ENCODE assay signal across 19 mouse cellular contexts in the genomic region with DNA sequence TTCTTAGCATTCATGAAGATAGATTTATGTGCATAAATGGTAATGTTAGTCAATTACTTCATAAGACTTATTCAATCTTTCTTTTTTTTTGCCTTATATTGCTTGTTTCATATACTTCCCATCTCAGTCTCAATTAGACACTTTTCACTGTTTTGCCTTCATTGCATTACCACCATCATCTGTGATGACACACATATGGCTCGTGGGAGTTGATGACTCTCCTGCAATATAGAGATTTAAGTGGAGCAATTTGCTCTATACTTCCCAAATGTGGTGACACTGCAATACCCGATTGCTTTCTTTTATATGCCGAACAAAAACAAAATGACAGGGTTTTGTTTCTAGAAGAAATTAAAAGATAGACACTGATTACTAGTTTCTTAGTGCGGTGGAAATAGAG.
A peak's percentile ranks its signal among the peaks of the same experiment; 100 is the strongest.
DNase-seq lines count a peak whose midpoint lies in the region; ATAC-seq lines count a peak whose summit lies in the region.
"Had no signal": no experiment of that assay in that cellular context is flagged by ENCODE, and none has a peak within 500 bp of the region (broad histone marks: within the 10 kb centered on the region; RNA-seq: fewer than 3 reads in every experiment).

No protein-coding gene starts in this region.

- H3K27ac ChIP-seq in forebrain, embryonic 15.5 days (replicated peaks), result no peak overlapping the region
- H3K27ac ChIP-seq: embryonic facial prominence, embryonic 10.5 days; embryonic facial prominence, embryonic 12.5 days; forebrain, embryonic 13.5 days had no signal

- peak; percentile 15 to 34 for DNase-seq in frontal cortex, postnatal 36 days (ENCODE audit: low spot score in 2 of 2)
- no peak for DNase-seq in frontal cortex, postnatal 10 days (ENCODE audit: low spot score in 2 of 2)
- DNase-seq in right cerebral cortex, adult 18-20 months, result peak; percentile 10
- no peak for DNase-seq in right cerebral cortex, postnatal 4 days
- peak; percentile 47 for DNase-seq in brain, adult 2 months (ENCODE audit: low read depth, low spot score)
- peak; percentile 9 for DNase-seq in telencephalon, adult 2 months (ENCODE audit: low read depth, low spot score)
- DNase-seq: adrenal gland, adult 2 months; adrenal gland, postnatal 10 days; adrenal gland, postnatal 25 days; cerebellum, adult 11-12 months; cerebellum, adult 2 months; cerebellum, adult 9-10 months; cerebellum, postnatal 10 days; cerebellum, postnatal 25 days had no signal

- H3K9me3 ChIP-seq in forebrain, embryonic 15.5 days, result no peaks in the 10 kb centered on the region
- H3K9me3 ChIP-seq: embryonic facial prominence, embryonic 10.5 days; embryonic facial prominence, embryonic 12.5 days; forebrain, embryonic 13.5 days had no signal

- ATAC-seq in forebrain, embryonic 15.5 days (replicated peaks), result no peak
- ATAC-seq: forebrain, embryonic 13.5 days; forebrain, embryonic 16.5 days had no signal

- no peaks in the 10 kb centered on the region for H3K27me3 ChIP-seq in forebrain, embryonic 15.5 days
- H3K27me3 ChIP-seq: embryonic facial prominence, embryonic 12.5 days; forebrain, embryonic 13.5 days had no signal

- H3K4me2 ChIP-seq in forebrain, embryonic 15.5 days (replicated peaks), result no peak overlapping the region
- H3K4me2 ChIP-seq: embryonic facial prominence, embryonic 12.5 days; forebrain, embryonic 13.5 days had no signal

- H3K4me1 ChIP-seq in forebrain, embryonic 15.5 days, result no peaks in the 10 kb centered on the region
- H3K4me1 ChIP-seq: embryonic facial prominence, embryonic 10.5 days; embryonic facial prominence, embryonic 12.5 days; forebrain, embryonic 13.5 days had no signal

- 88% methylated on average over 4 of the region's 4 CpGs for WGBS in forebrain, embryonic 15.5 days

- H3K9ac ChIP-seq in forebrain, embryonic 15.5 days (replicated peaks), result no peak overlapping the region
- H3K9ac ChIP-seq: embryonic facial prominence, embryonic 12.5 days; forebrain, embryonic 13.5 days had no signal

- H3K36me3 ChIP-seq in forebrain, embryonic 15.5 days, result no peaks in the 10 kb centered on the region
- H3K36me3 ChIP-seq: embryonic facial prominence, embryonic 10.5 days; embryonic facial prominence, embryonic 12.5 days had no signal

- H3K4me3 ChIP-seq in forebrain, embryonic 15.5 days, result no peak overlapping the region
- H3K4me3 ChIP-seq: embryonic facial prominence, embryonic 10.5 days; embryonic facial prominence, embryonic 12.5 days; forebrain, embryonic 13.5 days had no signal

Comparison
In these comparisons a context has a peak if more than half of its experiments do, and no peak if none do; other contexts are left out.
1. DNase-seq: peak in frontal cortex, postnatal 36 days (2 of 2), right cerebral cortex, adult 18-20 months (single experiment), brain, adult 2 months (single experiment) and telencephalon, adult 2 months (single experiment); none in frontal cortex, postnatal 10 days (0 of 2) and right cerebral cortex, postnatal 4 days (single experiment).